Mouse (Mus musculus) forebrain, embryonic 13.5 days (tissue): ENCODE results near the gene Borcs6. TPM values are rescaled to one million over a fixed set of nuclear protein-coding genes. Genes with fewer than 3 reads are reported as not detected.

ENCODE experiments used
- ATAC-seq: fragments of 200-750 bp; cut with Nextera tagmentation; 2 replicates; pipeline ENCODE4 v1.8.0; 2017
- H3K27ac ChIP-seq: fragments of 300-500 bp; sonication (generic); 2 replicates; pipeline ENCODE4 v1.5.1; 2015; ENCODE audit warnings: inconsistent platforms, mild to moderate bottlenecking, moderate library complexity
- H3K27me3 ChIP-seq: fragments of 300-500 bp; sonication (generic); 2 replicates; pipeline ENCODE4 v1.6.1; 2015; ENCODE audit warnings: mild to moderate bottlenecking, inconsistent platforms
- H3K36me3 ChIP-seq: fragments of 300-500 bp; sonication (generic); 2 replicates; pipeline ENCODE4 v1.6.1; 2015; ENCODE audit warnings: mild to moderate bottlenecking, inconsistent platforms; ENCODE audit not compliant: poor library complexity, severe bottlenecking
- H3K4me1 ChIP-seq: fragments of 300-500 bp; sonication (generic); 2 replicates; pipeline ENCODE4 v1.6.1; 2015; ENCODE audit warnings: inconsistent platforms
- H3K4me2 ChIP-seq: fragments of 300-500 bp; sonication (generic); 2 replicates; pipeline ENCODE4 v1.6.1; 2015; ENCODE audit warnings: inconsistent platforms, mild to moderate bottlenecking, moderate library complexity
- H3K4me3 ChIP-seq: fragments of 300-500 bp; sonication (generic); 2 replicates; pipeline ENCODE4 v1.5.1; 2015; ENCODE audit warnings: mild to moderate bottlenecking, inconsistent platforms
- H3K9ac ChIP-seq: fragments of 300-500 bp; sonication (generic); 2 replicates; pipeline ENCODE4 v1.6.1; 2015; ENCODE audit warnings: mild to moderate bottlenecking, inconsistent platforms
- H3K9me3 ChIP-seq: fragments of 300-500 bp; sonication (generic); replicated peaks from 2 replicates; pipeline ENCODE4 v1.6.1; 2016; ENCODE audit warnings: inconsistent platforms
- WGBS: fragments of 180-500 bp; shearing (Covaris S2); methylation state at CpG from one replicate; pipeline ENCODE4 v1.1.7; 2015; 5-methylcytosine and 5-hydroxymethylcytosine counted together
- polyA plus RNA-seq: library from polyadenylated mRNA; unstranded; fragments of >200 nt; fragmentation: Nextera tagmentation; extraction: Ambion mirVana; gene quantifications from 2 replicates; pipeline ENCODE4 v1.2.1, GENCODE M21; 2015

Borcs6 gene
- polyA plus RNA-seq, 1 experiment from 2014 or later = 6.6 TPM

GRCm38 (mm10) chr11:69052824-69053421 lies 6.6 kb upstream of the Borcs6 start:
- no peak for ATAC-seq
- no peak overlapping the region for H3K9ac ChIP-seq
- peaks cover 21% of the 10 kb centered on the region for H3K4me1 ChIP-seq
- no peak overlapping the region for H3K4me3 ChIP-seq
- no peak overlapping the region for H3K27ac ChIP-seq
- 94% methylated on average over 2 of the region's 2 CpGs for WGBS
- H3K27me3 ChIP-seq = no peaks in the 10 kb centered on the region
- peaks cover 52% of the 10 kb centered on the region for H3K36me3 ChIP-seq
- H3K9me3 ChIP-seq = no peaks in the 10 kb centered on the region
- no peak overlapping the region for H3K4me2 ChIP-seq

DNA sequence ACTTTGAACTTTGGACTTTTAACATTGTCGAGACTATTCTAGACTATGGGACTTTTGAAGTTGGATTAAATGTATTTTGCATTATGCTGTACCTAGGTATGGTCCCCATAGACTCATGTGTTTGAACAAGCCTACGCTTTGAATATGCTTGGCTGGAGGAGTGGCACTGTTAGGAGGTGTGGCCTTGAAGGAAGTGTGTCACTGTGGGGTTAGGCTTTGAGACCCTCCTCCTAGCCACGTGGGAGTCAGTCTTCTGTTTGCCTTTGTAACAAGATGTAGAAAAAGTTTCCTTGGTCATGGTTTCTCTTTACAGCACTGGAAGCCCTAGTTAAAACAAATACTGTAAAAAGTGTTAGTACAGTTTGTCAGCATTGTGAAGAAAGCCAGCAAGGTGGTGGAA lies 5.7 kb upstream of the Borcs6 start:
- no peak overlapping the region for H3K4me2 ChIP-seq
- no peak overlapping the region for H3K4me3 ChIP-seq
- ATAC-seq = no peak
- H3K9ac ChIP-seq = no peak overlapping the region
- H3K27ac ChIP-seq = no peak overlapping the region
- H3K9me3 ChIP-seq = no peaks in the 10 kb centered on the region
- no peaks in the 10 kb centered on the region for H3K27me3 ChIP-seq
- WGBS = 86% methylated on average over 3 of the region's 3 CpGs
- H3K36me3 ChIP-seq = peaks cover 43% of the 10 kb centered on the region
- H3K4me1 ChIP-seq = peaks cover 21% of the 10 kb centered on the region

DNA sequence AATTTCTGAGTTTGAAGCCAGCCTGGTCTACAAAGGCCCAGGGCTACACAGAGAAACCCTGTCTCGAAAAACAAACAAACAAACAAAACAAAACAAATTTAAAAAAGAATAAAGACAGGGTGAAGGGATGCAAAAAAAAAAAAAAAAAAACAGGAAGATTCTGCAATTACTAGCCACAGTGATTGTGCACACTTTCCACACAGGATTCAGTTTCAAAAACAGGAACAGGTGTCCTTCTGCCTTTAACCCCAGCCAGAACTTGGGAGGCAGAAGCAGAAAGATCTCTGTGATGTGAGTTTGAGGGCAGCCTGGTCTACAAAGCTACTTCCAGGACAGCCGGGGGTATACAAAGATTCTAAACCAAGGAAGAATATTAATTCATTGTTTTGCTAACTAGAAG lies 1.3 kb upstream of the Borcs6 start:
- Histone ChIP-seq H3K4me3 (peak overlapping the region; percentile 87), H3K9ac (peak overlapping the region; percentile 74), H3K4me1 (peaks cover 35% of the 10 kb centered on the region), H3K9me3 (no peaks in the 10 kb centered on the region), H3K4me2 (peak overlapping the region; percentile 93), H3K36me3 (peaks cover 11% of the 10 kb centered on the region), H3K27ac (peak overlapping the region; percentile 90), H3K27me3 (no peaks in the 10 kb centered on the region)
- WGBS = 64% methylated on average over 2 of the region's 2 CpGs
- ATAC-seq = no peak

GRCm38 (mm10) chr11:69058729-69059356 lies 674 bp upstream of the Borcs6 start:
- Histone ChIP-seq H3K36me3 (peaks cover 7% of the 10 kb centered on the region; the same call in 1 of the 2 replicates), H3K27me3 (no peaks in the 10 kb centered on the region), H3K9ac (peak overlapping the region; percentile 74), H3K27ac (peak overlapping the region; percentile 90), H3K4me1 (peaks cover 36% of the 10 kb centered on the region), H3K9me3 (no peaks in the 10 kb centered on the region), H3K4me2 (peak overlapping the region; percentile 93), H3K4me3 (peak overlapping the region; percentile 87)
- ATAC-seq = peak; percentile 12
- 1% methylated on average over 19 of the region's 19 CpGs for WGBS

- Histone ChIP-seq H3K4me1 (peaks cover 44% of the 10 kb centered on the region), H3K4me2 (peak overlapping the region; percentile 93), H3K9ac (peak overlapping the region; percentile 86), H3K27ac (peak overlapping the region; percentile 90), H3K36me3 (no peaks in the 10 kb centered on the region), H3K27me3 (no peaks in the 10 kb centered on the region), H3K4me3 (peak overlapping the region; percentile 87), H3K9me3 (no peaks in the 10 kb centered on the region)
- peak; percentile 29 for ATAC-seq
- 0% methylated on average over 47 of the region's 49 CpGs for WGBS
Measured at GRCm38 (mm10) chr11:69059975-69060411, 476 bp downstream of the Borcs6 start.

DNA sequence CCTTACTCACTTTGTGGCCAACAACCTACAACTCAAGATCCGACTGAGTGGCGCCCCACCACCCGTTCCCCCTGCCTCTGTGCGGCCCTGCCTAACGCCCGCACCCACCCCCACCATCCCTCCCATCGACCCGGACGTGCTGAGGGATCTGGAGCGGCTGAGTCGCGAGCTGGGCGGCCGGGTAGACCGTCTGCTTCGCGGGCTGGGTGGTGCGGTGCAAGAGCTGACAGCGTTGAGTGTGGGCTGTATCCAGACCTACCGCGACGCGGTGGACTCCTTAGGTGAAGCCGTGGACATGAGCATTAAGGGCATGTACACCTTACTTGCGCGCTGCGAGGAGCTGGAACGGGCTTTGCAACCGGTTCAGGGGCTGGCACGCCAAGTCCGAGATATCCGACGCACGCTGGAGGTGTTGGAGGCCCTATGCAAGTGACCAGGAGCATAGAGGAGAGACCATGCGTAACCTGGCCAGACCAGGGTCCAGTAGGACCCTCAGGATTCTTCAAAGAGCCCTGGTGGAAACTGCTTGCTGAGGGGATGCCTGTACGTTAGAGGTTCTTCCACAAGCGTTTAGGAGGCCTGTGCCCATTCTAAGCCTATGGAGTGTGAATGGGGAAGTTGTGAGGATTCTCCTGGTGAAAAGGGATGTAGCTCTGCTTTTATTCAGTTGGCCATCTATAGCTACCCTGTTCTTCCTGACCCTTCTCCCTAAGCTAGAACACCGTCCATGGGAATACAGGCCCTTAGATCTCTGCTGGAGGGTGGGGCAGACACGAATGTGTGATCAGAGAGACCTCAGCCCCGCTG lies 1.1 kb downstream of the Borcs6 start:
- 2% methylated on average over 38 of the region's 40 CpGs for WGBS
- peaks cover 44% of the 10 kb centered on the region for H3K4me1 ChIP-seq
- peak overlapping the region; percentile 86 for H3K9ac ChIP-seq
- no peaks in the 10 kb centered on the region for H3K9me3 ChIP-seq
- H3K36me3 ChIP-seq = no peaks in the 10 kb centered on the region
- H3K27me3 ChIP-seq = no peaks in the 10 kb centered on the region
- ATAC-seq = no peak; the same call in 1 of the 2 replicates
- H3K27ac ChIP-seq = peak overlapping the region; percentile 90
- peak overlapping the region; percentile 93 for H3K4me2 ChIP-seq
- peak overlapping the region; percentile 87 for H3K4me3 ChIP-seq

- H3K36me3 ChIP-seq = no peaks in the 10 kb centered on the region
- H3K4me1 ChIP-seq = peaks cover 50% of the 10 kb centered on the region
- ATAC-seq = no peak
- WGBS = 11% methylated on average over 17 of the region's 17 CpGs
- H3K27ac ChIP-seq = no peak overlapping the region
- H3K9ac ChIP-seq = peak overlapping the region; percentile 86
- peak overlapping the region; percentile 93 for H3K4me2 ChIP-seq
- no peaks in the 10 kb centered on the region for H3K27me3 ChIP-seq
- H3K4me3 ChIP-seq = peak overlapping the region; percentile 87
- H3K9me3 ChIP-seq = no peaks in the 10 kb centered on the region
Measured at GRCm38 (mm10) chr11:69061255-69061912, 1.9 kb downstream of the Borcs6 start.

DNA sequence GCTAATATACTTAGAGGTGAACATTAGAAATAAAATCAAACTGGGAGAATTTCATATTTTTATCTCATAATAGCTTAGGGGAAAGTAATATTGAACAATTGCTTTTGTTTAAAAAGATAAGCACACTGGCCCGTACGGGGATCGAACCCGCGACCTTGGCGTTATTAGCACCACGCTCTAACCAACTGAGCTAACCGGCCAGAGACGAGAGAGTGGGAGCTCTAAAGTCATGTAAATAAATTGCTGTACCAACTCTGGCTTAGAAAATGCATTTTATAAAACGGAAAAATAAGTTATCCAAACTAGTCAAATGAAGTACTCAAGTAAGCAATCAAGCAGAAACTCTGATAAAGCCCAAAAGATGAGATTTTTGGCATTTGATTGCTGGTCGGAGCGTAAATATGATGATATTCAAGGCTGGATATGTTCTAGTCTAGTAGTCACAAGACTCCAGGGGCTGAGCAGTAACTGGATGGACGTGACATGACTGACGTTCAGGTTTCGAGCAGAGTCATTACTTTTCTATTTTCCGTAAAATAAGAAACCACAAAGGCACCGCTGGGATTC lies 2.8 kb downstream of the Borcs6 start:
- Histone ChIP-seq H3K9ac (no peak overlapping the region), H3K36me3 (no peaks in the 10 kb centered on the region), H3K27ac (peak overlapping the region; percentile 48), H3K4me1 (peaks cover 55% of the 10 kb centered on the region), H3K27me3 (no peaks in the 10 kb centered on the region), H3K9me3 (no peaks in the 10 kb centered on the region), H3K4me2 (peak overlapping the region; percentile 76), H3K4me3 (peak overlapping the region; percentile 73)
- peak; percentile 0; the same call in 1 of the 2 replicates for ATAC-seq
- under 1% methylated on average over 17 of the region's 17 CpGs for WGBS

GRCm38 (mm10) chr11:69062761-69063224 lies 3.3 kb downstream of the Borcs6 start:
- WGBS = under 1% methylated on average over 19 of the region's 19 CpGs
- peak; percentile 46 for ATAC-seq
- Histone ChIP-seq H3K9ac (no peak overlapping the region), H3K4me1 (peaks cover 55% of the 10 kb centered on the region), H3K4me2 (peak overlapping the region; percentile 76), H3K27ac (peak overlapping the region; percentile 48), H3K36me3 (no peaks in the 10 kb centered on the region), H3K9me3 (no peaks in the 10 kb centered on the region), H3K4me3 (peak overlapping the region; percentile 73), H3K27me3 (no peaks in the 10 kb centered on the region)

DNA sequence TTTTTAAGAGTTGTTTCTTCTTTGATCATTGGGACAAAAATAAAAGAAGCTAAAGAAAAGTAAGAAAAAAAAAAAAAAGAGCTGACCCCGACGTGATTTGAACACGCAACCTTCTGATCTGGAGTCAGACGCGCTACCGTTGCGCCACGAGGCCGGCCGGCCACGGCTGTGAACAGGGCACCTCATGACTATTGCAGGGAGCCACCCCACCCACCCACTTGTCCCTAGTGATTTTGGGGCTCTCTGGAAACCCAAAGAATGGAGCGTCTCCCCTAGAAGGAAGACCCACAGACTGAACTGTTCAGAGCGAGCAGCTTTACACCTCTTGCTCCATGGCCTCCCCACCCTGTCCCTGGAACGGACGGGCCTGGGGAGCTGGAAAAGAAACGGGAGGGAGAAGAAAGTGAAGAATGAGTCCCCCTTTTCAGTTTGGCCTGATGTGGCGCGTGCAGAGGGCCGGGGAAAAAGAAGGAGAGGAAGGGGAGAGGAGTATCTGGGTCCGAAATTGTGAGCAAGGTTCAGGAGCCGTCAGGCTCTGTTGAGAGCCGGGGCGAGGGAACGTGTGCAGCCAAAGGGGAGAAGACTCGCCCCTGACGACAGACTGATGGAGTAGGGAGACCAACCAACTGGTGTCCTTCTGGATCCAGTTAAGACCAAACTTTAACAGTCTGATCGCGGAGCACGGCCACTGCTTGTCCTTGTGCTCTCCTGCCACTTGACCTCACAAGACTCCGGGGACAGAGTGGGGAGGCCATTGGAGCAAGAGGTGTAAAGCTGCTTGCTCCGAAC lies 4.1 kb downstream of the Borcs6 start:
- Histone ChIP-seq H3K9me3 (no peaks in the 10 kb centered on the region), H3K9ac (peak overlapping the region; percentile 73), H3K36me3 (no peaks in the 10 kb centered on the region), H3K27ac (peak overlapping the region; percentile 76), H3K4me1 (peaks cover 47% of the 10 kb centered on the region), H3K4me2 (peak overlapping the region; percentile 76), H3K4me3 (peak overlapping the region; percentile 73), H3K27me3 (no peaks in the 10 kb centered on the region)
- under 1% methylated on average over 31 of the region's 31 CpGs for WGBS
- ATAC-seq = peak; percentile 39
